Mouse (Mus musculus): ENCODE measurements at regions not wholly inside any gene's neighbourhood (a gene's known extent, or its start where the extent isn't known, plus 50 kb on each side); places are given as distances from the start of the nearest gene placed in this dataset.

DNA sequence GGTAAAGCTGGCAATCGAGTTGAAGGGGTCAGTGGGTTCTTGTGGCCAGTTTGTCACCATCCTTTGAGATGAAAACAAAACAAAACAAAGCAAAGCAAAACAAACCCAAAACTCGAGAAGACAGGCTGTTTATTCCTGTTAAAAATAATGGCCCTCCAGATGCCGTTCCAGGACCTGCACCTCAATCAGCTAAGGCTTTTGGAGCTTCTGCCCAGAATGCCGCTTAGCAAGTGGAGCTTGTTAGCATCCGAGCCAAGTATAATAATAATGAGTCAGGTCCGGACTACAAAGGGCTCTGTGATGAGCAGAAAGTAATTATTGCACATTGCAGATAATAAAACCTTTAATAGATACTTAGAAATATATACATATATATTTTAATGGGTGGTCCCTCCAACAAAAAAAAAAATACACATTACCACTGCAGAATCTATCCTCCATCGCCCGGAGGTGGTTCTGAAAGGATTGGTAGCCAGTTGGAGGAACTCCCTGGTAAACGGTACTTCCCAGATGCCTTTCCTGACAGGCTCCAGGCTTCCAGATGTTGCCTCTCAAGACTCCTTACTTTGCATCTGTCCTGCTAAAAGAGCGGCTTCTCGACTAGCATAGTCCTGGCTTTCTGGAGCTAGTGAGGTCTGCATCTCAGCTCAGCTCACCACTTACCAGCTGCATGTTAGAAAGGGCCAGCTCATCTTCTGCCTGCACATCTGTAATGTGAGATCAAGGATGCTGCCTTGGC lies 1145.8 kb upstream of the A1bg start:
- no peak for DNase-seq (ENCODE audit: extremely low read depth, low read depth, low spot score)
- Histone ChIP-seq H3K4me3 (ENCODE audit: insufficient read depth, low read depth, low read length) (no peak overlapping the region), H3K4me1 (ENCODE audit: control insufficient read depth, insufficient read depth, low read length) (no peaks in the 10 kb centered on the region), H3K36me3 (ENCODE audit: control insufficient read depth, insufficient read depth, low read length) (no peaks in the 10 kb centered on the region), H3K27me3 (ENCODE audit: control insufficient read depth, insufficient read depth, low read length) (no peaks in the 10 kb centered on the region), H3K27ac (replicated peaks; ENCODE audit: insufficient read depth, low read depth, low read length) (no peak overlapping the region), H3K9ac (ENCODE audit: low read depth, low read length) (no peak overlapping the region), H3K79me2 (ENCODE audit: control insufficient read depth, insufficient read depth, low read length) (peaks cover 3% of the 10 kb centered on the region; the same call in 1 of the 2 replicates)
- 92% methylated on average over 11 of the region's 11 CpGs for WGBS
- TF ChIP-seq CTCF (IDR thresholded peaks at IDR 0.05; ENCODE audit: low read depth, low read length) (no peak), POLR2A (IDR thresholded peaks at IDR 0.05; ENCODE audit: extremely low read depth, insufficient read depth, low read length) (no peak)

DNA sequence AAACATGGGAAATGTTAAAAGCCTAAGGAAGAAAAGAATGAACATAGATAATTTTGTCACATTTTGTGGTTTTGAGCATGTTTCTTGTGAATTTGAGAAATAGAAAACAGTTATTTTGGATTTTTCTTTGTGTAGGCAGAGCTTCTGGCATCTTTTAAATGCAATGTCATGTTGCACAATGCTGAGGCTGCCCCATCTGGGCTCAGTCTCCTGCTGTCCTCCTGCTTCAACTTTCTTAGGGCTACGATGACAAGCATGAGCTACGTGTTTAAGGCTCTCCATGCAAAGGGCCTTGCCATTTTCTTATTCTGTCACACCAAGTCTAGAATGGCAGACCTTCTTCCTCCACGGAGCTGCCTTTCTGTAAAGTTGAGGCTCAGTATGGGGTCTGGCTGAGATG lies 1141.6 kb upstream of the A1bg start:
- Histone ChIP-seq H3K27ac (replicated peaks; ENCODE audit: insufficient read depth, low read depth, low read length) (no peak overlapping the region), H3K36me3 (ENCODE audit: control insufficient read depth, insufficient read depth, low read length) (no peaks in the 10 kb centered on the region), H3K79me2 (ENCODE audit: control insufficient read depth, insufficient read depth, low read length) (no peaks in the 10 kb centered on the region), H3K4me3 (ENCODE audit: insufficient read depth, low read depth, low read length) (no peak overlapping the region), H3K4me1 (ENCODE audit: control insufficient read depth, insufficient read depth, low read length) (no peaks in the 10 kb centered on the region; the same call in 1 of the 2 replicates), H3K9ac (ENCODE audit: low read depth, low read length) (no peak overlapping the region), H3K27me3 (ENCODE audit: control insufficient read depth, insufficient read depth, low read length) (no peaks in the 10 kb centered on the region)
- no peak for DNase-seq (ENCODE audit: extremely low read depth, low read depth, low spot score)
- TF ChIP-seq POLR2A (IDR thresholded peaks at IDR 0.05; ENCODE audit: extremely low read depth, insufficient read depth, low read length) (no peak), CTCF (IDR thresholded peaks at IDR 0.05; ENCODE audit: low read depth, low read length) (no peak)
- 97% methylated on average over 3 of the region's 3 CpGs for WGBS

DNA sequence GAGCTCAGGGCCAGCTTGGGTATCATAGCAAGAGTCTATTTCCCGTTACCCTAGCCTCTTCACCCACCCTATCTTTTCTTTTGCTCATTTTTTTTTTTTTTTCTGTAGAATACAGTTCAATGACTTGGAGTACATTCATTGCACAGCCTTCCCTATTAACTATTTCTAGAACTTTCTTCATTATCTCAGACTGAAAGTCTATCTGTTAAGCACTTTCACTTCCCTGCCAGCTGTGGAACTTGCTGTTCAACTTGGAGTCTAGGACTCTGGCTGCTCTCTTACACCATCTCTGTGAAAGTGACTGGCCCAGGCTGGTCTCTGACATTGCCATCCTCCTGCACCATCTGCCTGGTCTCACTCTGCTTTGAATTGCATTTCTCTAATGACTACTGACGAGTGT lies 1134.6 kb upstream of the A1bg start:
- 82% methylated on average over 2 of the region's 2 CpGs for WGBS
- no peak overlapping the region for H3K27ac ChIP-seq (replicated peaks; ENCODE audit: insufficient read depth, low read depth, low read length)
- H3K9ac ChIP-seq (ENCODE audit: low read depth, low read length) = no peak overlapping the region
- H3K36me3 ChIP-seq (ENCODE audit: control insufficient read depth, insufficient read depth, low read length) = no peaks in the 10 kb centered on the region
- peaks cover 7% of the 10 kb centered on the region; the same call in 1 of the 2 replicates for H3K4me1 ChIP-seq (ENCODE audit: control insufficient read depth, insufficient read depth, low read length)
- TF ChIP-seq CTCF (IDR thresholded peaks at IDR 0.05; ENCODE audit: low read depth, low read length) (no peak), POLR2A (IDR thresholded peaks at IDR 0.05; ENCODE audit: extremely low read depth, insufficient read depth, low read length) (no peak)
- no peaks in the 10 kb centered on the region for H3K27me3 ChIP-seq (ENCODE audit: control insufficient read depth, insufficient read depth, low read length)
- no peaks in the 10 kb centered on the region for H3K79me2 ChIP-seq (ENCODE audit: control insufficient read depth, insufficient read depth, low read length)
- DNase-seq (ENCODE audit: extremely low read depth, low read depth, low spot score) = peak; percentile 46
- H3K4me3 ChIP-seq (ENCODE audit: insufficient read depth, low read depth, low read length) = no peak overlapping the region

DNA sequence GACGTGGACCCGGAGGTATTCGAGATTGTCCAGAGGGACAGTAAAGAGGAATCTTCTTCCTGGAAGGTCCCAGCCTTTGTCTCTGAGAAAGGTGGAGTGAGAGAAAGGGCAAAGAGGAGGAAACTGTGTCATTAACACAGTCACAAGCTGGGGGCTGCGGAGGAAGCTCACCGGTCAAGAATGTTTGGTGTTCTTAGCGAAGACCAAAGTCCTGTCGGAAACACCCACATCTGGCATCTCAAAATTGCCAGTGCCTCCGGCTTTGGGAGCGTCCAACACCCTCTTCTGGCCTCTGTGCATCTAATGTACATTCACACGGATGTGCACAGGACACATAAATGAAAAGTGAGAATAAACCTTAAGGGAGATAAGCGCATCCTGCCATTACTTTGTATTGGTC lies 1134.1 kb upstream of the A1bg start:
- TF ChIP-seq POLR2A (IDR thresholded peaks at IDR 0.05; ENCODE audit: extremely low read depth, insufficient read depth, low read length) (no peak), CTCF (IDR thresholded peaks at IDR 0.05; ENCODE audit: low read depth, low read length) (no peak)

DNA sequence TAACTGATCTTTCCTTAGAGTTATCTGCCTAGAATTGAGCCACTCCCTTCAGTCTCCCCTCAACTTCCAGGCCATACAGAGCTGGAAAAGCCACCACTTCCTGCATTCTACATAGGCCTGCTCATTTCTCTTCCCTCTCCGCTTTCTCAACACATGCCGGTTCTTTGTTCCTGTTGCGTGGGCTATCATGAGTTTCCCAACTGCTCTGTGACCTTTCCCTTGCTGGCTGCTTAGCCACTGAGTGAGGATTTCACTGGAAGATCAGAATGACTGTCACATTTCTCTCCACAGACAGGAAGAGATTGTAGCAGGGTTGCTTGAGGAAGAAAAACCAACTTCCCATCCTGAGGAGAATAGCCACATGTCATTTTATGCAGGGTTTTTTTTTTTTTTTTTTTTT lies 1133.6 kb upstream of the A1bg start:
- WGBS = 31% methylated on average over 3 of the region's 3 CpGs
- Histone ChIP-seq H3K27me3 (ENCODE audit: control insufficient read depth, insufficient read depth, low read length) (no peaks in the 10 kb centered on the region), H3K4me3 (ENCODE audit: insufficient read depth, low read depth, low read length) (no peak overlapping the region), H3K9ac (ENCODE audit: low read depth, low read length) (no peak overlapping the region), H3K36me3 (ENCODE audit: control insufficient read depth, insufficient read depth, low read length) (no peaks in the 10 kb centered on the region), H3K79me2 (ENCODE audit: control insufficient read depth, insufficient read depth, low read length) (no peaks in the 10 kb centered on the region), H3K4me1 (ENCODE audit: control insufficient read depth, insufficient read depth, low read length) (peaks cover 7% of the 10 kb centered on the region; the same call in 1 of the 2 replicates), H3K27ac (replicated peaks; ENCODE audit: insufficient read depth, low read depth, low read length) (peak overlapping the region; percentile 2; the same call in 1 of the 2 replicates)
- peak; percentile 67 for DNase-seq (ENCODE audit: extremely low read depth, low read depth, low spot score)
- TF ChIP-seq CTCF (IDR thresholded peaks at IDR 0.05; ENCODE audit: low read depth, low read length) (no peak), POLR2A (IDR thresholded peaks at IDR 0.05; ENCODE audit: extremely low read depth, insufficient read depth, low read length) (no peak)

More for the DNA sequence above, 1134.1 kb upstream of the A1bg start:
- WGBS = 76% methylated on average over 11 of the region's 11 CpGs
- Histone ChIP-seq H3K27me3 (ENCODE audit: control insufficient read depth, insufficient read depth, low read length) (no peaks in the 10 kb centered on the region), H3K36me3 (ENCODE audit: control insufficient read depth, insufficient read depth, low read length) (no peaks in the 10 kb centered on the region), H3K27ac (replicated peaks; ENCODE audit: insufficient read depth, low read depth, low read length) (peak overlapping the region; percentile 13), H3K9ac (ENCODE audit: low read depth, low read length) (no peak overlapping the region), H3K4me3 (ENCODE audit: insufficient read depth, low read depth, low read length) (no peak overlapping the region), H3K4me1 (ENCODE audit: control insufficient read depth, insufficient read depth, low read length) (peaks cover 7% of the 10 kb centered on the region; the same call in 1 of the 2 replicates), H3K79me2 (ENCODE audit: control insufficient read depth, insufficient read depth, low read length) (no peaks in the 10 kb centered on the region)
- DNase-seq (ENCODE audit: extremely low read depth, low read depth, low spot score) = no peak

DNA sequence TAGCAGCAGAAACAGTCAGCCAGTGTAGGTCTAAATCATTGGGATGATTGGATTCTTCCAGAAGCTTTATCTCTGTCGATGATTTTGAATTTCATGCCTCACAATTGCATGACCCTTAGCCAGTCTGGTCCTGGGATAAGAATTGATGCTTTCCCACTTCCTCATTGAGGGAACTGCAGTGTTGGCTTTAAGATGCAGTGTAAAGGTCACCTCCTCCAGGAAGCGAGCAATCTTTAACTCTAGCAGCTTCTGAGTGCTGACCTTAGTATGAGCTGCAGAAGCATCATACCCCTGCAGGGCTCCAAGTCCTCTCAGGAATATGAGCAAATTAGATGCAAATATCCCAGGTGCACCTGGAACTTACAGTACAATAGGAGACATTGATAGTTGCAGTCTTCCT lies 1132.2 kb upstream of the A1bg start:
- no peak for TF ChIP-seq CTCF (IDR thresholded peaks at IDR 0.05; ENCODE audit: low read depth, low read length)
- TF ChIP-seq POLR2A (IDR thresholded peaks at IDR 0.05; ENCODE audit: extremely low read depth, insufficient read depth, low read length) = no peak
- 75% methylated on average over 2 of the region's 2 CpGs for WGBS
- Histone ChIP-seq H3K27ac (replicated peaks; ENCODE audit: insufficient read depth, low read depth, low read length) (no peak overlapping the region), H3K9ac (ENCODE audit: low read depth, low read length) (no peak overlapping the region), H3K79me2 (ENCODE audit: control insufficient read depth, insufficient read depth, low read length) (no peaks in the 10 kb centered on the region), H3K4me3 (ENCODE audit: insufficient read depth, low read depth, low read length) (no peak overlapping the region), H3K4me1 (ENCODE audit: control insufficient read depth, insufficient read depth, low read length) (peaks cover 7% of the 10 kb centered on the region; the same call in 1 of the 2 replicates), H3K27me3 (ENCODE audit: control insufficient read depth, insufficient read depth, low read length) (no peaks in the 10 kb centered on the region), H3K36me3 (ENCODE audit: control insufficient read depth, insufficient read depth, low read length) (no peaks in the 10 kb centered on the region)
- no peak for DNase-seq (ENCODE audit: extremely low read depth, low read depth, low spot score)
